Mouse (Mus musculus): Measurements from ENCODE around the gene Rsg1.

DNA sequence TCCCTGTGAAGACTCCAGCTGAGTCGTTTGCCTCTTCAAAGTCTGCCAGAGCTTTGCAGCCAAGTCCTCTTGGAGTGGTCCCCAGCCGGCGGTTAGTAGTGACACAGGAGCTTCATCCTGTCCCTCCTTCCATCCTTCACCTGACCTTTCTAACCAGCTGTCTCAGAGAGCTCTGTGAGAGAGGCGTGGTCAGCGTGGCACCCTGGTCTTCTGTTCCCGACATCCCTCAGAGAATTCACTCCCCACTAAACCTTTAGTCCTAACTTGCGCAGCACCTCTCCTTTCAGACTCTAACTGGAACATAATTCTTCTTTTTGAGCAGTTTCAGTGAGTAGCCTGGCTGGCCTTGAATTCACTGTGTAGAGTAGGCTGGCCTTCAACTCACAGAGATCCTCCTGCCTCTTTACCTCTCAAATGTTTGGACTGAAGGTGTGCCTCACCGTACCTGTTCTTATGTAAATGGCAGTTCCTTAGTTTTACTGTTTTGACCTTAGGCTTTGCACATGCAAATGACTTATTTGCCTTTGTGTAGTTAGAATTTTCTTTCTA is 47.9 kb upstream of the Rsg1 start:
- TF ChIP-seq USF1 (IDR thresholded peaks at IDR 0.05; ENCODE audit: low read depth) (no peak), CTCF (IDR thresholded peaks at IDR 0.05; ENCODE audit: control insufficient read depth, insufficient read depth, insufficient read length) (no peak)
